Mouse (Mus musculus) hematopoietic stem cell, adult 5-6 weeks (primary cell): Measurements from ENCODE around the gene Mfap3l. TPM values are rescaled to one million over a fixed set of nuclear protein-coding genes. Genes with fewer than 3 reads are reported as not detected.

Experiments used
- ATAC-seq, 2 experiments: fragments of 125-278 bp in 1 of 2; replicated peaks in 1 of 2; 2 replicates each; pipeline ENCODE4 v1.8.0; 2016 to 2017; ENCODE audit warnings: inconsistent platforms in 2 of 2, mild to moderate bottlenecking in 2 of 2, moderate number of reproducible peaks in 2 of 2, low read depth in 1 of 2, moderate TSS enrichment in 1 of 2; ENCODE audit not compliant: low FRiP score in 2 of 2, poor library complexity in 2 of 2, severe bottlenecking in 2 of 2, insufficient read depth in 1 of 2, low TSS enrichment in 1 of 2
- total RNA-seq: library from RNA; stranded (forward); fragments of 172-1452, 232-1000 nt; gene quantifications from 2 replicates; pipeline ENCODE4 v1.2.3, GENCODE M21; 2017

The Mfap3l gene
- total RNA-seq, 1 experiment from 2014 or later: 2.2 TPM

DNA sequence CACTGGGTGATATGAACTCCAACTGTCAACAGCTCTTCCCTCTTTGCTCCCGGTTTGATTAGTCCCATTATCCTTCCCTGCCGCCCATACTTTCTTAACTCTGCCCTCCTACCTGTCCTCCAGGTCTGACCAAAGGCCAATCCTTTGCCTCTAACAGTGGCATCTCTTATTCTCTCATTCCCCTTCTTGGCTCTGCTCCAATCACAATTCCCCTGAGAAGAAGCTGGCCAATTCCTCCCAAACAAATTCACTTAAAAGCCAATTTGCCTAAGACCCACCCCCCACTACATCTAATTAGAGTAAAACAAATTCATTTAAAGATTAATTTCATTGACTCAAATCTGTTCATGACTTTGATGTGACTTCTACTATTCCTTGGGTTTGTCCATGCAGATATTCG lies 86.1 kb downstream of the Mfap3l start:
- ATAC-seq: no peak

Other genes with a start within 250 kb of the Mfap3l start
- gene Gm10283, start 129.6 kb upstream of the Mfap3l start, total RNA-seq: not detected in 2 replicates
- gene Aadat, start 126.9 kb upstream of the Mfap3l start, total RNA-seq: not detected in 2 replicates